Mouse (Mus musculus): Measurements from ENCODE around the gene Rsc1a1. TPM values are rescaled to one million over a fixed set of nuclear protein-coding genes. Genes with fewer than 3 reads are reported as not detected.
A peak's percentile ranks its signal among the peaks of the same experiment; 100 is the strongest.

Gene Rsc1a1
- total RNA-seq, 2 experiments from 2014 or later = 6.0 TPM

DNA sequence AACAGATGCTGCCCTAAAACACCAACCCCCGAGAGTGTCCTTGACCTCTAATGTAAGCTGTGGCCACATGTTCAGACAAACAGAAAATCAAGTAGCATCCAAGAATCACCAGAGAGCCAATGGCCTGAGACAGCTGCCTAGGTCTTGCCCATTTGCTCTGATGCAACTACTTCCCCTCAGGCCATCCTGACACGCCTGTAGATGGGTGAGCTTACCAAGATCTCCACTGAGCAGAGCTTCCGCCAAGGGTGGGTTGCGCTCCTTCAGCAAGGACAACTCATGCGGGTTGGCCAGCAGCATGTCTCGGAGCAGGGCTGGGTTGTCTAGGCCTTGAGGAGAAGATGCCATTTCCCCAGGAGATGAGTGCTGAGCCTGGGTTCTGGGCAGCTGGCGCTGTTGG is 22.6 kb upstream of the Rsc1a1 start:
- intact Hi-C loops (cut with DNase I; ENCODE audit: low total_unique reads) = no loop called here

DNA sequence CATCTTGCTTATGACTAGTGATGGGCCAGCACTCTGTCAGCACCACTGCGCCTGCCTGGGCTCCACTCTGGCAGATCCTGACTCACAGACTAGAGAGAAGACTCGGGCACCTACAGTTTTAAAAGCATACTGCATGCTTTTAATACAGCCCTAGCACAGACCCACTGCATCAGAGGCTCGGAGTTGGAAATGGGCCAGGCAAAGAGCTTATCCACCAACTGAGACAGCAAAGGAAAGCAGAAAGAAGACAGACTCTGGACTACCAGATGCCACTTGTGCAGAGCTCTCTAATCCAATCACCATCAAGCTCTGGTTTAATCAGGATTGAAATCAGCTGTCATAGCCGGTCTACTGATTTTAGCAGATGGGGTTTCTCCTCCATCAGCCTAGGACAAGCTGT is 19.9 kb upstream of the Rsc1a1 start:
- intact Hi-C loops (cut with DNase I; ENCODE audit: low total_unique reads) = no loop called here
- DNase-seq = no peak

More for the DNA sequence above, 22.6 kb upstream of the Rsc1a1 start:
- no peak for DNase-seq

DNA sequence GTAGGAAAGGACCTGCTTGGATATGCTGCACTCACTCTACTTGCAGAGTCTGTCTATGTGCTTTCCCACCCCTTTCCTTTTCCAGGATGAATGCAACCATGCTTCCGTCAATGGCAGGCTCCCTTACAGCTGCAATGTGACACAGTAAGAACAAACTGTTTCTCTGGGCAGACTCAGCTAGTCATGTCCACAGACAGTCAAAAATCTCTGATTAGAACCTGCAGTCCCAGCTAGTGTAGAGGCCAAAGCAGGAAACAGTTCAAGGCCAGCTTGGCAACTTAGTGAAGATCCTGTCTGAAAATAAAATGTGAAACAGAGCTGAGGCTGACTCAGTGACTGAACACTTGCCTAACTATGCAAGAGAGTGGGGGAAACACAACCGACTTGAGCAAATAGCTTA is 19.2 kb upstream of the Rsc1a1 start:
- intact Hi-C loops (cut with DNase I; ENCODE audit: low total_unique reads) = no loop called here
- no peak for DNase-seq

DNA sequence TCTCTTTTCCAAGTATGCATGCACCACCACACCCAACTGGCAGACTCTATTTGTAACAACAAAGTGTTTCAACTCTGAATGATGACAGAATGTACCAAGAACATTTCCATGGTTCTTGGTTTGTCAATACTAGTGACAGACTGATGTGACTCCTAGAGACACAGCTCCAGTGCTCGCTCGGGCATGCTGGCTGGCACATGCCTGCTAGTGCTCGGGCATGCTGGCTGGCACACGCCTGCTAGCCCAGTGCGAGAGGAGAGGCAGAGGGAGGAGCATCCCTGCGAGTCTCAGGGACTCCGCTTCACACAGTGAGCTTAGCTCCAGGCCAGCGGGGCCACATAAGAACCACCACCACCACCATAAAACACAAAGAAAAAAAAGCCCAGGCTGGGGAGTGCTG is 9.3 kb upstream of the Rsc1a1 start:
- intact Hi-C loops (cut with DNase I; ENCODE audit: low total_unique reads) = no loop called here
- DNase-seq = no peak

DNA sequence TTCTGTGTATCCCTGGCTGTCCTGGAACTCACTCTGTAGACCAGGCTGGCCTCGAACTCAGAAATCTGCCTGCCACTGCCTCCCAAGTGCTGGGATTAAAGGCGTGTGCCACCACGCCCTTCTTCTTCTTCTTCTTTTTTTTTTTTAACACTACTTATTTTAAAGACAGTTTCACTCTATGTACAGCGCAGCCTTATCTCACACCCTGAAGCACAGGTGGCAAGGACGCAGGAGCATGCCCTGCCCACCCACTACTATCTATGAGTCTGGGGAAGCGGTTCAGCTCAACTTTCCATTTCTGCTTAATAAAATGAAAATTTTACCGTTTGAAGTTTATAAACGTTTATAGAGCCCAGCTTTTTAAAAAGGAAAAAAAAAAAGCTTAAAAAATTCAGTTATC is 3.1 kb upstream of the Rsc1a1 start:
- intact Hi-C loops (cut with DNase I; ENCODE audit: low total_unique reads) = no loop called here

DNA sequence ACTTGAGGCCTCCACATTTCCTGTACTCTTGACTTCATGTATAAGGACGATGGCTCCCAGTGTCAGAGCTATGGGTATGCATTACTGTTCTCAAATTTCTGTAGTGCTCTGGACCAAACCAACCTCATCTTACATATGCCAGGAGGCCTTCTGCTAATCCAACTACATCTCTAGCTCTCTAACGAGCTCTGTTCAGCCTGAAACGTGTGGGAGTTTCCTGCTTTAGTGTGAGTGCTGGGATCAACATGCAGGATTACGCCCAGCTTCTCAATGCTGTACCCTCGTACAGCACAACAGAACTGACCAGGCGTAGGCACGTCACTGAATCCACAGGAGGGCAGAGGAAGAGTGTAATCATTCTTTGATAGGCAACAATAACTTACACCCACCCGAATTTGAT is 1.1 kb upstream of the Rsc1a1 start:
- DNase-seq = no peak
- intact Hi-C loops (cut with DNase I; ENCODE audit: low total_unique reads) = no loop called here

More for the DNA sequence above, 3.1 kb upstream of the Rsc1a1 start:
- DNase-seq = no peak

DNA sequence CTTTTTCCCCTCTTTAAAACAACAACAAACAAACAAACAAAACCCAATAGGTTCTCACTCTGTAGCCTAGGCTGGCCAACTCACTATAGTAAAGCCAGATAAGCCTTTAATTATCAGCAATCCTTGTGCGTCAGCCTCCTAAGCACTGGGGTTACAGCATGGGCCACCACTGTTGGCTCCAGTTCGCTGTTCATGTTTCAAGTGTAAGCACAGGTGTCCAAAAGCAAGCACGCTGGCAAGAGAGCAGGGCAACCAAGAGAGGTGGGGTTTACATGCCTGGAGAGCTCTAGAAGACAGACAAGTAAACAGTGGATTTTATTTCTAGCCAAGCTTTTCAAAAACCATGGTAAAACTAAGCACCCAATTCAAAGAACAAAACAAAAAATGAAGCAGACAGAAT is 694 bp upstream of the Rsc1a1 start:
- intact Hi-C loops (cut with DNase I; ENCODE audit: low total_unique reads) = no loop called here
- no peak for DNase-seq

DNA sequence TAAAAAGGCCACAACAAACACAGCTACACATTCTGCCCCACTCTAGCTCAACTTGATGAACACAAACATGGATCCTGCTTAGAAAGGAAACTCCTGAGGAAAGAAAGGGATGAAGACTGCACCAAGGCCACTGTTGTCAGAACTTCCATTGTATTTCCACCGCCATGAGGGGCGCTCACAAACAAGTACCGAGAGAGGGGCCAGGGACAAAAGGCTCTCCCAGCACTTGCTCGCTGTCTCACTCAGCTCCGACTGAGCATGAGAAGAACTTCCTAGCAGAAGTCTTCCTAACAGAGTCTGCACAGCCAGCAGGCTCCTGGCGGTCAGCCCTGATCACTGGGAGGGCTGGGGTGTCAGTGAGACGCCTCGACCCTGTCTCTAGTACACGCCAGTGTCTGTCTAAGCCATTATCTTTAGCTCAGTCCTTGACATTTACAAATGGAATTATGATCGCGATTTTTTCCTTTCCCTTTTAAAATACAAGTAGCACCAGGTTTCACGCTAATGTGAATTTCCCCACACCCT is 2.6 kb downstream of the Rsc1a1 start:
- intact Hi-C loops (cut with DNase I; ENCODE audit: low total_unique reads) = no loop called here
- DNase-seq = no peak

DNA sequence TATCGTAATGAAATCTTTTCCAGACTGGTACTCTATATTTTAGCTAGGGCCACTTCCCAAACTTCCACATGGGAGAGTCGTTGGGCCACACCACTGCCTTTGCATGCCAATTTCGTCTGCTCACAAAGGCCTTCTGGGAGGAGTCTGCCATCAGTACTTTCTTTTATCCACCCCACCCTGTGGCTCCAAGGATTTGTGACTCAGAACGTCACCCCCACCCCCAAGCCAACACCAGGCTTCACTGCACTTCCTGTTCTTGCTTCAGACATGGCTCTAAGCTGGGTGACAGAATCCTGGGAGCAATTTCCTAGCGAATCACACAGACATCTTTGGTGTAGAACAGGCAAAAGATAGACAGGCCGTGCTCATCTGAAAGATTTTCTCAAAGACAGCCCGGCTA is 3.6 kb downstream of the Rsc1a1 start:
- peak; percentile 53 for DNase-seq
- intact Hi-C loops (cut with DNase I; ENCODE audit: low total_unique reads) = no loop called here

DNA sequence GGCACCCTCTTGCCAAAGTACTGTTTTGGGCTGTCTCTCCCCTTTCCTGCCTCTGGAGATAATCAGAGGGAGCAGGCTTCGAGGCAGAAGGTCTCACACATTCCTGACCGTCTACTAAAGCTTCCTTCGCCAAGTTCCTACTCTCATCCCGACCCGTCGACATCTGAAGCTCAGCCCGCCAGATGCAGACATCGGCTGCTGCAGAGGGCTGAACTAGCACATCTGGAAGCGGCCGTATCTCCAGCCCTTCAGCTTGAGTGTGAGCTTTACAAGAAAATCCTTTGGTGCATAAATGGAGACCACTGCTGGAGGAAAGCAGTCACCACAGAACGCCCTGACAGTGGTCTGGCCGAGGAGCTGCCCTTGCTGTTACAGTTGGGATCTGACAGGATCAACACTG is 4.5 kb downstream of the Rsc1a1 start:
- no peak for DNase-seq
- intact Hi-C loops (cut with DNase I; ENCODE audit: low total_unique reads) = no loop called here

DNA sequence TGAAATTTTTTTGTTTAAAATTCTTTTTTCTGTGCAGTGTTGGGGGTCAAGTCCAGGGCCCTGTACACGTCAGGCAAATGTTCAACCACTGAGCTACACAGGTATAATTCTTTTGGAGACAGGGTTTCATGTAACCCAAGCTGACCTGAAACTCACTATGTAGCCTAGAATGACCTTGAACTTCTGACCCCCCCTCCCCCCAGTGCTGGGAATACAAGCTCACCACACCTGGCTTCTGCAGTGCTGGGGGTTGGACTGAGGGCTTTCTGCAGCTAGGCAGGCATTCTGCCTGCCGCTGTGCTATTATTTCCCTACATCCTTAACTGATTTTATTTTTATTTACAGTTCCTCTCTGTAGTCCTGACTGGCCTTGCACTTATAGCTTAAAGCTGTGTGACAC is 6.4 kb downstream of the Rsc1a1 start:
- intact Hi-C loops (cut with DNase I; ENCODE audit: low total_unique reads) = loop anchor here (10.0 kb wide), 1 partner anchor 54 kb away; the partner anchor contains the start of gene Slc25a34

DNA sequence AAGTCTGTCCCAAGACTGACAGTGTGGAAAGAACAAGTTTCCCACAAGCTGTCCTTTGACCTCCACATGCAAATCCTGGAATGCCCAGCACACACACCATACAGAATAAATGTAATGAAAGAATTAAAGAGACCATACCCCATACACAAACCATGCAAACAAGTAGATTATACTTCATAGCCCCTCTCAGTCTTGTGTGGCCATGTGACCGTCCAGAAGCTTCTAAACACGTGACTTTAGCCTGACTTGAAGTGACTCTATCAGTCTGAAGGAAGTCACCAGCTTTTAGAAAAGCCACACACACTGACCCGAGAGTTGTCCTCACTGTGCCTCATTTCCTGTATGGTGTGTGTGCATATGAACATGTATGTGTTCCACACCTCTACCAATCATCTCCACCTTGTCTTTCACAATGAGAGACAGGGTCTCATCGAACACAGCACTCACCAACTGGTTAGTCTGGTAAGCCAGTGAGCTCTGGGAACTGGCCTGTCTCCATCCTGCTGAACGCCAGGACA is 8.9 kb downstream of the Rsc1a1 start:
- intact Hi-C loops (cut with DNase I; ENCODE audit: low total_unique reads) = loop anchor here (10.0 kb wide), 1 partner anchor 52 kb away; the partner anchor contains the start of gene Slc25a34
- DNase-seq = no peak

More for the DNA sequence above, 6.4 kb downstream of the Rsc1a1 start:
- no peak for DNase-seq

DNA sequence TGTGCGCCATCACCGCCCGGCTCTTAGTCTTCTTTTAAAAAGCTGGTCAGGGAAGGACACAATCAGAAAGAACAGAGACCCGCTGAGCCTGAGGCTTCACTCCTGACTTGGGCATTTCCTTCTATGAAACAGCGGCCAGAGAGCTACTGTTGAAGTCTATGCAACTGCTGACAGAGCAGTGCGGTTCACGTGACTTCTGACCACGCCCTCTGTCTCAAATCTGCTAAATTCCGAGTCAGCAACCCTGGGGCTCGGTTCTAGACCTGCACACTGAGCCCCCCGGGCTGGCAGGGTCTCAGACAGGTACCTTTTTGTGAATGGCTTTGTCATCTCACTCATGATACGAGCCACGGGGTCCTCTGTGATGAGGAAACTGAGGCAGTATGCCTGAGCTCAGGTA is 13.1 kb downstream of the Rsc1a1 start:
- intact Hi-C loops (cut with DNase I; ENCODE audit: low total_unique reads) = loop anchor here (10.0 kb wide), 1 partner anchor 48 kb away; the partner anchor contains the start of gene Slc25a34
- DNase-seq = no peak

DNA sequence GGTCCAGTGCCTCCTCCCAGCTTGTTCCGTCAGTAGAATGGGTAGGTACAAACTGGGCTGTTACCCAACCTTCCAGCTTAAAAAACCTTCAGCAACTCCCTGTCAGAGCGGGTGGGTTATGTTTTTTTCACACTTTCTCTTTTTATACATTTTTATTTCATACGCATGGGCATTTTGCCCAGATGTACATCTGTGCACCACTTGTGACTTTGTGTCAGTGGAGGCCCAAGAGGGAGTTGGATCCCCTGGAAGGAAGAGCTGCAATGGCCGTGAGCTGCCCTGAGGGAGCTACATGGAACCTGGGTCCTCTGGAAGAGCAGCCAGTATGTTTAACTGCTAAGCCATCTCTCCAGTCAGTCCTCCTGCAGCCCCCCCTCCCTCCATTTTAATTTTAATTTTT is 14.0 kb downstream of the Rsc1a1 start:
- DNase-seq = no peak
- intact Hi-C loops (cut with DNase I; ENCODE audit: low total_unique reads) = loop anchor here (10.0 kb wide), 1 partner anchor 47 kb away; the partner anchor contains the start of gene Slc25a34

DNA sequence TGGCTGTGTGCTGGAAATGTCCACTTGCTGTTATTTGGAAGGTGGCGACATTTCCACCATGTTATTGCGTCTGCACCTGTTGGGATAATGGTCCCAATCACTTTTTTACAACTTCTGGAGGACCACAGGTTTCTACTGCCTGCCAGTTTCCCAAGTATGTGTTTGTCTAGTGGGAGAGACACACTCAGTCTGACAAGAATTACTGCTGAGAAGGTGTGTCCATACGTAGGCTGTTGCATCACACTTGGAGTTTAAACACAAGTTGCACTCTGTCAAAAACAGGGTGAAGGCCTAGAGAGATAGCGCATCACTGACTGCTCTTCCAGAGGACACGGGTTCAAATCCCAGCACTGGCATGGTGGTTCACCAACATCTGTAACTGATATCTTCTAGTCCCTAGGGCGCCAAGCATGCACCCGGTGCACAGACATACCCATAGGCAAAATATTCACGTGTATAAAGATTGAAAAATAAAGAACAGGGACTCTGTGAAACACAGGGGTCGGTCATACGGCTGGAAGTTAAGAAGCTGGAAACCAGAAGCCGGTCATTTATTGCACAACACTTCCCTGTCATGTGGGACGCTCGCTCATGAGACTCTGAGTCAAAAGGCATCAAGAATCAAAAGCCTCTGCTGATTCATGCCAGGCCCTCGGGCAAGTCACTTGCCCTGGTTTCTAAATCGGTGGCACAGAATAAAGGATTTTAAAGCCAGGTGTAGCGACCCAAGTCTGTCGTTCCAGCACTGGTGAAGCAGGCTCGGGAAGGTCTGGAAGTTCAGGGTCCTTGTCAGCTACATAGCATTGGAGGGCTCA is 15.3 kb downstream of the Rsc1a1 start:
- intact Hi-C loops (cut with DNase I; ENCODE audit: low total_unique reads) = loop anchor here (10.0 kb wide), 1 partner anchor 45 kb away; the partner anchor contains the start of gene Slc25a34

DNA sequence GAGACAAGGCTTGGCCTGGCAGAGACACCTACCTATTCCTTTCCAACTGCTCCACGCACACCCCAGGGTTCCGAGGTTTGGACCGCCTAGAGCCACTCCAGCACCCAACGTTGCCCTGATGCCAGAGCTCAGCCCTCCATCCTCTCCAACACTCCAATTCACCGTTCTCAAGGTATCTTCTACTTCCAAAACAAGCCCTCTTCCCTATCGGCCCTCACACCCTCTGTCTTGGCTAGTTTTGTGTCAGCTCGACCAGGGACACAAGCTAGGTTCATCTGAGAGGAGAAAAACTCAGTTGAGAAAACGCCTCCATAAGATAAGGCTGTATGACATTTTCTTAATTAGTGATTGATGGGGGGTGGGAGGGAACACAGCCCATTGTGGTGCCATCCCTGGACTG is 20.6 kb downstream of the Rsc1a1 start, which contains the start of gene Plekhm2:
Plekhm2 (minus strand) TSS at position 101 of the 400 bp plus-strand sequence.
- intact Hi-C loops (cut with DNase I; ENCODE audit: low total_unique reads) = no loop called here
- DNase-seq = no peak

More for the DNA sequence above, 15.3 kb downstream of the Rsc1a1 start:
- no peak for DNase-seq

DNA sequence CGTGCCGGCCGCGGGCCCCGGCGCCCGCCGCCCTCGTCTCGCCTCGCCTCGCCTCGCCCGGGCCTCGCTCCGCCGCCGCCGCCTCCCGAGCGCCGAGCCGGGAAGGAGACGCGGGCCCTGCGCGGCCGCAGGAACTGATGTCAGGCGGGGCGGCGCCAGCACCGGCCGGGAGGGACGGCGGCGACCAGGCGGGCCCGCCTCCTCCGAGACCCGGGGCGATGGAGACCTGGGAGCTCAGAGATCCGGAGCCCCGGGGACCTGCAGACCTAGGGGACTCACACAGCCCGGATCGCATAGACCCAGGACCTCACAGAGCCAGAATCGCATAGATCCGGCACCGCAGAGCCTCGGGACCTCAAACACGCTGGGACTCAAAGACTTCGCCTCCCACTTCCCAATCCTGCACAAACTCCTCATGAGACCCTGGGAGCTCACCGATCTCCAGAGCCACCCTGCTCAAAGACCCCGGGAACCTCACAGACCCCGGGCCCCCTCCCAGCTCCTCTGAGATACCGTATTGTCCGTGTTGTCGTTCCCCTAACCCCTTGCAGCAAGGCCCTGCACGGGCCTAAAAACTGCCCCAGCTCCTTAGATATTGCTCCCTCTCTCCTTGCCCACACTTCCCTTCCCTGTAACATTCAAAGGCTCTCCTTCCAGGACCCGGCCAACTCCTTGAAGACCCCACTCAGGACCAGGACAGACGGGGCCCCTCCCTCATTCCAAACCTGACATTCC is 21.2 kb downstream of the Rsc1a1 start:
- DNase-seq = peak; percentile 83
- intact Hi-C loops (cut with DNase I; ENCODE audit: low total_unique reads) = no loop called here

DNA sequence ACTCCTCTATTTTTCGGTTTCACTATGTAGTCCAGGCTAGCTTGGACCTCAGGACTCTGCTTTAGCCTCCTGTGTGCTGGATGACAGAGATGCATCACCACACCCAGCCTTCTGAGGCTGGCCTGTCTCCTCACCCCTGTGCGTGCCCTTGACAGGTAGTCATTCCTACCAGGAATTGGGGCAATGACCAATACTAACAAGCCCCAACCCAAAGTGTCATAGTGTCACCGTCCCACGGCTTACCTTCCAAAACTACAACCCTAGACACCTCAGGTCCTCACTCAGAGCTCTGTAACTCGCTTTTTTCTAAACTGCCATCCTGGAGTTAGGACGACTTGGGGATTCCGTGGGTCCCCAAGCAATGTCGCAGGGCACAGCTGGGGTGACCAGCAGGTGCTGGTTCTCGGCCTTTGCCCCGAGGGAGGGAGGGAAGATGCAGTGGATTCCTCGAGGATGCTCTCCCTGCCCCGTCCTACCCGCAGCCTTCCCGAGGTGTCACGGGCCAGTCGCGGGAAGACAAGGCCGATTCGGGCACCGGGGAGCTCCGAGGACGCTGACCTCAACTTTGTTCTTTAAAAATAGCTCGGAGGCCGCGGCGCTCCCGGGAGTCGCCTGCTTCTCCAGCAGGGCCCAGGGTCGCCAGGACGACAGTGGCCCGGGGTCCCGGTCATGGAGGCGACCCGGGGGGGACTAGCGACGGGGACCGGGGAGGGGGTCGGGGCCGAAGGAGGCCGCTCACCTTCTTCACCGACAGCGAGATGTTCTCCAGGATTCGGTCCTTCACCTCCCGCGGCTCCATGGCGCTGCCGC is 22.1 kb downstream of the Rsc1a1 start:
- peak; percentile 42 for DNase-seq
- intact Hi-C loops (cut with DNase I; ENCODE audit: low total_unique reads) = no loop called here

DNA sequence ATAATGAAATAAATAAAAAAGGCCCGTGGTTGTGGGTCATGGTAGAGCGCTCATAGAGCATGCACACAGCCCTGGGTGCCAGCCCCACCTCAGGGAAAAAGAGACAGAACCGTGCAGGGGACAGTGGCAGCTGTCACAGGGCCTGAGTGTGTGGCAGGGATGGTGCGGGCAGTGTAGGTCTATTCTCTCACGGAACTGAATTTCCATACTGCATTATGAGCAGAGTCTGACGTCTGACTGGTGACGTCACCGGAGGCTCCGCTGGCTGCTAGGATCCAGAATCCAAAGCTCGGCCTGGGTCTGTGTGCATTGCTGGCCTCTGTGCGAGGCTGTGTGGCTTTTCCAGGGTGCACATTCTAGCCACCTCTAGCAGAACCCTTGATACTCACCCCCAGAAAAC is 24.5 kb downstream of the Rsc1a1 start:
- intact Hi-C loops (cut with DNase I; ENCODE audit: low total_unique reads) = no loop called here
- DNase-seq = no peak

Measured in gastrocnemius, postnatal 14 days (tissue).